Mouse (Mus musculus): ENCODE measurements around the gene Pcsk7. TPM values are rescaled to one million over a fixed set of nuclear protein-coding genes. Genes with fewer than 3 reads are reported as not detected.

Pcsk7 gene
- total RNA-seq, 4 experiments from 2014 or later = 20.5 to 28.5 (median 23.0) TPM

GRCm38 (mm10) chr9:45938952-45939637 lies 32.8 kb downstream of the Pcsk7 start:
- no peak for DNase-seq (ENCODE audit: low spot score in 2 of 2)

DNA sequence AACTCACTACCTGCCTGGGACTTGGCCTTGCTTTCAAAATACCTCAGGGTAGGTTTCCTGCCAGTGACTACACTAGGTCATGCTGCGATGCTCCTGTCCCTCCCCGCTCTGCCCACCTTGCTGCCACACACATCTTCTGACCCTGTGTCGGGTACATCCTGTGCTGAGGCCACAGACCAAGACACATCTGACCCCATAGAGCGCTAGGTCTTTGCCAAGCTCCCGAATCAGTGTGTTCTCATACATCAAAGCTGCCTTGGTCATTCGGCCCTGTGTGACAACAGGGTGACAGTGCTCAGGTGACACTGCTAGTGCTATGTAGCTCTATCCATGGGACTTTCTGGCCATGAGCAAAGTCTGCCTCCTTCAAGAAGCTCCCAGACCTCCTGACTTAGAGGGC lies 33.5 kb downstream of the Pcsk7 start:
- no peak for DNase-seq (ENCODE audit: low spot score in 2 of 2)

DNA sequence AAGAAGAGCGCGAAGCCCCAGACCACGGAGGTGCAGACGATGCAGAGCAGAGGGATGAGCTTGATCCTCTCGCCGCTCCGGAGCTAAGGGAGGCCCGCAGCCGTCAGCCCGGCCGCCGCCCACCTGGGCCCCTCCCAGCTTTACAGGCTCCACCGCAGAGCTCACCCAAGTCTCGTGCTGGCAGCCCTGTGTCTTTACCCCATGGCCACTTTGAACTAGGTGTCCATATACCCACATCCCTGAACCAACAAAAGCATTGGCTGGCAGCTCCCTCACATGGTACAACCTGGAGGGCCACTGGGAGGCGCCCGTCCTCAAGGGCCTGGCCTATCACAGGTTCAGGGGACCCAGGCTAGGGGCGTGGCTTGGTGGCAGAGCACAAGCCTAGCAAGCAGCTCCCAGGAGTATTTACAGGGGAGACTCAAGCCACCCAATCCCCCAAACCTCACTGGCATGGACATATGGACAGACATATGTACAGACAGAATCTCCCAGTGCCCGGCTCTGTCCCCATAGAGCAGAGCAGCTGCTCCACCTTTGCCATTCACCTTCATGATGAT lies 35.1 kb downstream of the Pcsk7 start:
- DNase-seq (ENCODE audit: low spot score in 2 of 2) = no peak

GRCm38 (mm10) chr9:45942464-45942863 lies 36.2 kb downstream of the Pcsk7 start:
- DNase-seq (ENCODE audit: low spot score in 2 of 2) = no peak

DNA sequence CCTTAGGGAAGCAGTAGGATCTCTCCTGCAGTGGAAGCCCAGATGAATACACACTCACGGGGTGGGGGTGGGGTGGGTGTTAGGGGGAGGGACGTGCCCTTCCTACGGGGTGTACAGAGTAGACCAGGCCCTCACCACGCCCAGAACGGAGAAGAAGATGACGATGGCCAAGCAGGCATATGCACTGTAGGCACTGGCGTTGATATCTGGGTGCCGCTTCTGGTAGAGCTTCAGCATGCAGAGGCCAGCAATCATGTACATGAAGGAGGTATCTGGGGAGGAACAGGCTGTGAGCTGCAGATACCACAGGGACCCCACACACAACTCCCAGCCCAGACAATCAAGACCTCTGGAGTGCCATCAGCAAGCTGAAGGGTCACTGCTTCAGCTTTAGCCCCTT lies 36.6 kb downstream of the Pcsk7 start:
- DNase-seq (ENCODE audit: low spot score in 2 of 2) = no peak

DNA sequence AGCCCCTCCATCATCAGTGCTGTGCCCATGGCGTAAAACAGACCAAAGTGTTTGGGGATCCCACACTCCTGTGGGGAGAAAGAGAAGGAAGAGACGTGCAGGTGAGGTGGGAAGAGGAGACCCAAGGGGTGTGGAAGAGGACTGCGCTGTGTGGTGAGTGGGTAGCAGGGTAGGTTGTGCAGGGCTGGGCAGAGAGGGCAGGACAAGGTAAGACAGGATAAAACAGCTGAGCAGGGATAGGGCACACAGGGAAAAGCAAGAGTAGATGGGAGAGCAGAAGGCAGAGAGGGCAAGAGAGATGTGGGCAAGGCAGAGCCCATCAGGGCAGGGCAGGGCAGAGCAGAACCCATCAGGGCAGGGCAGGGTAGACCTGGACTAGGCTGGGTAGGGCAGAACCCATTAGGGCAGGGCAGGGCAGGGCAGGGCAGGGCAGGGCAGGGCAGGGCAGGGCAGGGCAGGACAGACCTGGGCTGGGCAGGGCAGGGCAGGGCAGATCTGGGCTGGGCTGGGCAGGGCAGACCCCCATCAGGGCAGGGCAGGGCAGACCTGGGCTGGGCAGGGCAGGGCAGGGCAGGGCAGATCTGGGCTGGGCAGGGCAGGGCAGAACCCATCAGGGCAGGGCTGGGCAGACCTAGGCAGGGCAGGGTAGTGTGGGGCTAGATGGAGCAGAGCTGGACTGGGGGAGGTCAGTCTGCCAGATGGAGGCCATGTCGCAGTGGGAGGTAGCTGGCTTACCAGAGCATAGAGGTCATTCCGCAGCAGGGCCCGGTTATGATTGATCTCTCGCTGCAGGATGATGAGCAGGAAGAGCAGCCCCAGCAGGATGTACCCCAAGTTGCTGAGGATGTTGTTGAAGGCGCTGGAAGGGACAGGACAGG lies 37.6 kb downstream of the Pcsk7 start:
- DNase-seq (ENCODE audit: low spot score in 2 of 2) = no peak

DNA sequence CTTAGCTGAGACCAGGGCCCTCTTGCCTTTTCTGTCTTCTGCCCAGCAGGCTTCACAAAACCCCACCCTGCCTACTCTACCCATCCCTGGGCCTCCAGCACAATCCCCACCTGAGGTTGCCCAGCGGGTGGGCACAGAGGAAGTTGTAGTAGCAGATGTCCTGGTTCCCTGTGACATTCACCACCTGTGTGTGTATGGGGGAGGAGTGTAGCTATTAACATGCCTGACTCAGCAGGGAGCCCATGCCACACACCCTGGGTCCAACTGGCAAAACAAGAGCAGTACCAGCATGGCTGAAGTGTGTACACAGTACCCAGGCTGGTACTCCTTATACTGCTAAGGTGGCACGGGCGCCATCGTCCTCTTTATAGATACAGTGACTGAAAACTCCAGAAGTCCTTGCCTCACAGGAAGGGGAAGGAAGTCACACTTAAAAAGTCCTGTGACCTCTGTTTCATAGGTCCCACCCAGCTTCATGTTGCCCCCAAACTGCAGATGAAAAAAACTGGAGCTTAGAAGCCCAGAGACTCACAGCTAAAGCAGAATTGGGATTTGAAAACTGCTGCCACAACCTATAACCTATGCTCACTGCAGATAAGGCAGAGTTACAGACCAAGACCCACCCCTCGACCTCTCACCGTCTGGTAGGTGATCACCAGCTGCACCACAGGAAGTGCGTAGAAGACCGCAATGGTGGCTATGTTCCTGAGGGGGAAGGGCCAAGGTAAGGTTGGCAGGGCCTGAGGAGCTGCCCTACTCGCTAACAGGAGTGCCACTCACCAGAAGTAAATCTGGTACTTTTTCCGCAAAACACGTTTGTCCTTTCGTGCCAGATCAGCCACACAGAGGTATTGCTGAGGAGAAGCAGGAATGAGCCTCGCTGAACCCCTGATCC lies 38.5 kb downstream of the Pcsk7 start:
- DNase-seq (ENCODE audit: low spot score in 2 of 2) = no peak

- no peak for DNase-seq (ENCODE audit: low spot score in 2 of 2)
Measured at GRCm38 (mm10) chr9:45945721-45946120, 39.4 kb downstream of the Pcsk7 start.

- no peak for DNase-seq (ENCODE audit: low spot score in 2 of 2)
Measured at GRCm38 (mm10) chr9:45946182-45946871, 40.0 kb downstream of the Pcsk7 start.

- DNase-seq (ENCODE audit: low spot score in 2 of 2) = no peak
Measured at GRCm38 (mm10) chr9:45946872-45947183, 40.5 kb downstream of the Pcsk7 start.

DNA sequence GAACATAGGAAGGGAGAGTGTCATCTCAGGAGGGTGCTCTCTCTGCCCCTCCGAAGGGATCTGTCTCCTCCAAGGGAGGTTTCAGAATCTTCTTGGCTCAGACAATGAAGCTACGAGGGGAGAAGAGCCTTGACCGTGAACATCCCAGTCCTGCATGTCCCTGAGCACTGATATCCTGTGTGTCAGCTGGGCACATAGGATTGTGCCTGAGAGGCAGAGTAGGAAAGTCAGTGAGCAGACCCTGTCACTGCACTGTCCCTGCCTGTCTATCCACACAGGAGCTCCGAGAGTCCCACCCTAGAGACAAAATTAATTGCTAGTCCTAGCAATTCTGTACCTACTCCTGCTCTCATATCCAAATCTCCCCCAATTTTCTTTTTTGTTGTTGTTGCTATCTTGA lies 45.8 kb downstream of the Pcsk7 start:
- no peak for DNase-seq (ENCODE audit: low spot score in 2 of 2)

DNA sequence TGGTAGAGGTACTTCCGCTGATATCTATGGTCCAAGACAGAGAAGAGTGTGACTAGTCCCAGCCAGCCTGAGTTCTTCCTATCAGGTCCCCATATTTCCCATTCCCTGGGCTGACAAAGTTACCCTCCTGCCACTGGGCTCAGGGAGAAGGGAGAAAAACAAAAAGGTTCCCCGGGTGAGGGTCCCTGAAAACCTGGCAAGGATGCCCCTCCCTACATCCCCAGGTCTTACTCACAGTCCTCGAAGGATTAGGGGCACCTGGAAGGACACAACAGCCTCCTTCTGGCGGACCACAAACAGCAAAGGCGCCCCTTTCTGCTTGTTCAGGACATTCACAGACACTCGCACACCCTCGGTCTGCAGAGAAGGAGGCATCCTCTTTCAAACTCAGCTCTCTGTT lies 46.6 kb downstream of the Pcsk7 start:
- DNase-seq (ENCODE audit: low spot score in 2 of 2) = no peak

GRCm38 (mm10) chr9:45953511-45954293 lies 47.4 kb downstream of the Pcsk7 start:
- DNase-seq (ENCODE audit: low spot score in 2 of 2) = no peak

DNA sequence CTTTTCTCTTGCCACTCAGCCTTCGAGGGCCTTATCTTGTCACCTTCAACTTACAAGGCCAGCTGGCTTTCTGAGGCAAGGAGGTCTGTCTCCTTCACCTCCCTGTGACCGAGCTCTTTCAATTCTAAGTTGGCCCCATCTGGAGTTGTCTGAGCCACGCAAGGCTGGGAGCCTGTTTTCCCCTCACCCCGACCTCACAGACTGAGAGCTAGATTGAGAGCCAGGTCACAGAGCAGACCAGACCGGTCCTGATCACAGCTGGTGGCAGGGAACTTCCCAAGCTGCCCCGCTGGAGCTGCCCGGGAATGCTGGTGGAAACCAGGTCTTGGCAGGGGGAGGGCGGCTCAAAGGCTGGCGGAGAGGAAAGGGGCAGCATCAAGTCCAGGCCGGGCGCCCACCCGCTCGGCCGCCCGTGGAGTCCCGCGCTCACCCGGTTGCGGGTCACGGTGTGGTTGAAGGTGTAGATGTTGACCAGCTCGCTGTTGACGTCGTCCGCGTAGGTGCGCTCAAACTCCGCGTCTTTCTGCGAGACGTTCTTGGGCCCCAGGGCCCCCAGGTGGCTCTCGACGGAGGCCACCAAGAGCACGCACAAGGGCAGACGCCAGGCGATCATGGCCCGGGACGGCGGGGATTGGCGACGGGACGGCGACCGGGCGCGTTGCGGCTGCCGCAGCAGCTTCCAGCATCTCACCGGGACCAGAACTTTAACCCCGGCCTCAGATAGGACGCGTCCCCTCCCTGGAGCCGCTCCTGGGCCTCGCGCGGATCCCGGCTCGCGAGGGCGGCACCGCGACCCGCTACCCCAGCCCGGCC lies 48.2 kb downstream of the Pcsk7 start:
- peak; percentile 47 to 51 for DNase-seq (ENCODE audit: low spot score in 2 of 2)

GRCm38 (mm10) chr9:45955107-45955963 lies 49.0 kb downstream of the Pcsk7 start, which contains the start of gene Sidt2:
Sidt2 (minus strand) TSS chr9:45955258.
- DNase-seq (ENCODE audit: low spot score in 2 of 2) = peak; percentile 77 to 90

- DNase-seq (ENCODE audit: low spot score in 2 of 2) = no peak
Measured at GRCm38 (mm10) chr9:45958023-45958670, 51.9 kb downstream of the Pcsk7 start.

- no peak for DNase-seq (ENCODE audit: low spot score in 2 of 2)
Measured at GRCm38 (mm10) chr9:45958851-45959250, 52.6 kb downstream of the Pcsk7 start.

GRCm38 (mm10) chr9:45959661-45960060 lies 53.4 kb downstream of the Pcsk7 start:
- DNase-seq (ENCODE audit: low spot score in 2 of 2) = no peak

Measured in left cerebral cortex, adult 8-10 months (tissue).